Mouse (Mus musculus) heart, adult 18-20 months (tissue): ENCODE data around the gene Mnd1. TPM values are rescaled to one million over a fixed set of nuclear protein-coding genes. Genes with fewer than 3 reads are reported as not detected.
A peak's percentile ranks its signal among the peaks of the same experiment; 100 is the strongest.

Experiments
- DNase-seq, 2 experiments: peaks; one replicate each; pipeline ENCODE4 v3.0.0; 2021 to 2022; ENCODE audit warnings: mixed read lengths in 1 of 2
- total RNA-seq, 2 experiments: library from RNA; stranded (reverse); gene quantifications; 2 replicates each; pipeline ENCODE4 v1.2.3; 2021

The Mnd1 gene
- total RNA-seq, 2 experiments from 2014 or later: 2.7 to 2.8 TPM

DNA sequence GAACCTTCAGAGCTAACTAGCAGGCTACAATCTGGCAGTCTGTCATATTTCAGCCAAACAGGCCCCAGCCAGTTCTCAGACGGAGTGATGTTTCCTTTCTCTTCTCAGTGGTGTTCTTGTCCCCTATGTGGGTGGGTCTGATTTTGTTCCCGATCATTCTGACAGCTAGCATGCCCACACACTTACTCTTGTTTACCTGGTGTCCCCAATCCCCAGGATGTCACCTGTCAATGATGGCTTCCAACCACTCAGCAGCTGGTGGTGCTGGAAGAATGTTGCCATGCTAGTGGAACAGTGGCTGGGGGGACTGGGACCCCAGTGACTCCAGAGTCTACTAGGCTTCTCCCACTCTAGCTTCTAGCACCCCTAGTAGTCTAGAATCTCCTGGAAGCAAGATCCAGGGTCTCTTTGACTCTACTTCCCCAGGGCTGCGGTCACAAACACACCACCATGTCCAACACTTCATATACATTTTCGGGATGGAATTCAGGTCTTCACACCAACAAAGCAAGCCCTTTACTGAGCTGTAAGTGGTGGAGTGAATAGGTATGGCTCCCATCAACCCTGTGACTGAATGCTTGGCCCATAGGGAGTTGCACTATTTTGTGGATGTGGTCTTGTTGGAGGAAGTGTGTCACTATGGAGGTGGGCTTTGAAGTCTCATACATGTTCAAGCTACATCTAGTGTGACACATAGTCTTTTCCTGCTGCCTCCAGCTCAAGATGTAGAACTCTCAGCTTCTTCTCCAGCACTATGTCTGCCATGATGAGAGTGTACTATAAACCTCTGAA is 2.2 kb upstream of the Mnd1 start:
- DNase-seq: no peak

DNA sequence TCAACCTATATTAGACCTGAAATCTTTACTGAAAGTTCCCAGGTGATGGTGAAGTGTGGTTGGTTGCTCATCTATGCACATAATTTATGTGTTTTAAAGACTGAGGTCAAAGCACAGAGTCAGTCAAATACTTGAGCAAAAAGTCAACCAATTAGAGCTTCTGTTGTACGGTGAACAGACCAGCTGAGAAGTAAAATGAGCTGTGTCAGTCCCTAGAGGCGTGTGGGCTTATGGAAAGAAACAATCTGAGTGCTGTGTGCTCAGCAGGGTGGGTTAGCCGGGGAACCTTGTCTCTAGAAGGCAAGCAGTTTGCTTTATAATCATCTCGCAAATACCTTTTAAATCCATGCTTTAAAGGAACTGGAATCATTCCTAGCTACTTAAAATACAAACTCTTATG is 1.4 kb upstream of the Mnd1 start:
- no peak for DNase-seq

DNA sequence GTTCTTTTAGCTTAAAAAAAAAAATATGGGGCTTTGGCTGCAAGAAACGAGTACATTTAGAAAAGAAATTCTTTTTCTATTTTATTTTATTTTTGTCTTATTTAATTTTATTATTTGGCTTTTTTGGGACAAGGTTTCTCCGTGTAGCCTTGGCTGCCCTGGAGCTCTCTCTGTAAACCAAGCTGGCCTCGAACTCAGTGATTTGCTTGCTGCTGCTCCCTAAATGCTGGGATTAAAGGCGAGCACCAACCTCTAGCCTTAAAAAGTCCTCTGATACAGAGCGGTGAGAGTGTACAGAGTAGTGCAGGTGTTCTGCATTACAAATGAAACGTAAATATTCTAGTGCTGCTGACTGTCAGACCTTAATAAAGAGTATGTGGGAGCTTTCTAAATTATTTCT is 519 bp upstream of the Mnd1 start:
- DNase-seq: peak in 1 of 2 experiments; percentile 12

DNA sequence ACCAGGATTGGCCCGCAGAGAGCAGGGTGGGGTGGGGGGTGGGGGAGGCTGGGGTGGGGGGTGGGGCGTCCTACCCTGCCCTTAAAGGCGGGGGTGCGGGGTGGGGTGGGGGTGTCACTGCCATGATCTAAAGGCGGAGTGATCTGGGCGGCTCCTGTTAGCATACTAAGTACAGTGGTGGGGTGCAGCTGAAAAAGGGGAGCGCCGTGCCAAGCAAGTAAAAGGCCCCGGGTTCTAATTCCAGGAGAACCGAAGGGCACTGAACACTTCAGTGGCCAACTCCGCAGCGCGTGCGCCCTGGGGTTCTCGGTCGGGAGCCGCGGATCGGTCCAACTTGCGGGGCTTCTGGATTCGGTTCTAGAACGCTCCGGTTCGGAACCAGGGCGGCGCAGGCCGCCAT is 440 bp downstream of the Mnd1 start:
- DNase-seq: no peak

DNA sequence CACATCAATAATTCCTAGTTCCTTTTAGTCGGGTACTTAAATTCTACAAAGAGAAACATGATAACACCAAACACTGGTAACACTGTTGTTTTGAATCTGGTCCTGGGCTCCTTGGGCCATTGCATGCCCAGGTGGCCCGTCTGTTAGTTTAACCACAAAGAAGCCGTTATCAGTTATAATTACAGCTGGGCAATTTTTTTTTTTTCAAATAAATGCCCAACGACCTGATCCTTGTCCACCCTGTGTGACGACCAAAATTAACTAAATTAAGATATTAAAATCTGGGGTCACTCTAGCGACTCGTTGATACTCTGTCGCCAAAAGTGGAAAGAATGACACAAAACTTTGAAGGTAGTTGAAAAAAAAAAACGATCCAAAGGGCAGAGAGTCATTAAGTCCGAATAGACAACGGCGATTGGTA is 855 bp downstream of the Mnd1 start:
- DNase-seq: no peak

DNA sequence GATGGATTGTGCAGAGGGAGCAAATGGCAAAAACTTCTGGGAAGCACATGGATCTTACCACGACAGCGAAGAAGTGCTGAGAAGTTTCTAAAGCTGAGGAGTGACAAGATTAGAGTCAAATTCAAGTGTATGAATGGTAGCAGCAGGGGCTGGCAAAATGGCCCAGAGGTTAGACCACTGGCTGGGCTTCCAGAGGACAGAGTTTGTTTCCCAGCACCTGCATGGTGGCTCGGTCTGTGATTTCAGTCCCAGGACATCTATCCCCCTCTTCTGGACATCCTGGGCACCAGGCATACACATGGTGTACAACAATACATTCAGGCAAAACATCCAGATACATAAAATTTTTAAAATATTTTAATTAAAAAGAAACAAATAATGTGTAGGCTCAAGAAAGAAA is 5.8 kb downstream of the Mnd1 start:
- no peak for DNase-seq

DNA sequence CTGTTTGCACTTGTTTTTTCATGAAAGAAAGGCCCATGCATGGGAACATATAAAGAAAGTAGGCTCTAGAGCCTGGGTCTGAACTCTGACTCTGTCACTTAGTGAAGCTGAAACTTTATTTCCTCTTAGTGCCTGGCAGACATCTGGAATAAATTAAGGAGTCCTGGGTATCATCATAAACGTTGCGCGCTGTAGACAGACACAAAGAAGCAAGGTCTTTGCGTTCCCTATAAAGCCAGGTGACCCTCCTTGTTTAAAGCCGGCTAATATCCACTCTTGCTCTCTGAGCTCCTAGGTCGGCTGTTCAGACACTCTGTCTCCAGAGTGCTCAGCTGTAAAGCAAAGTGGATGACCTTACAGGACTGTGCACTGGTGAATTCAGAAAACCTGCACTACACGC is 14.6 kb downstream of the Mnd1 start:
- no peak for DNase-seq

DNA sequence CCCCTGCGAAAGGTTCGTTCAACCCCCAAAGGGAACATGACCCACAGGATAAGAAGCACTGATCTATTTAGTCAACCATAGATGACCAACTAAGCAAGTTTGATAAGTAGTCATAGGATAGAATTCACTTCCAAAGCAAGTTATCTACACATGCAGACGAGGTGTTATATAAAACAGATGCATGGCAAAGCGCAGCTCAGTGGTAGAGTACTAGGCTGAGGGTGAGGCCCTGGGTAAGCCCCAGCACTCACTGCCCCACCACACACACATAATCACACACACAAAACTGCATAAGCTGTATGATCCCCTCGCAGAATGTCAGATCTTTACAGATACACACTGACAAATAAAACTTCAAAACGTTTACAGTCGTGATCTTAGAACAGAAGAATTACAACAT is 19.1 kb downstream of the Mnd1 start:
- DNase-seq: no peak

DNA sequence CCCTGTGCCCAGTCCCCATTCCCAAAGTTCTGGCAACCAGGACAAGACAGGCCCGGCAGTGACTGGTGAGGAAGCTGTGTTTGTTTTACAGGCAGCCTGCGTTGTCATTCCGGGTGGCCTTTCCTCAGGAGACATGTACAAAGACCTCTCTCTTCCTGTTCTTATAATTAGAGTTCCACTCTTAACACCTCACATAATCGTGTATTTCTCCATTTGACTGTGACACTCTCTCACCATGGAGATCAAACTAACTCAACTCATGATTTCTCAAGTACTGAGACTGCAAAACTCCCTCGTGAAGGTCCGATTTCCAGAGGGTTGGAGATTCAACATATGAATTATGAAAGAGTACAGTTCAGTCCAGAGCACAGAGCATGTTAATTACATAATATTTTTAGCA is 19.7 kb downstream of the Mnd1 start:
- DNase-seq: no peak

DNA sequence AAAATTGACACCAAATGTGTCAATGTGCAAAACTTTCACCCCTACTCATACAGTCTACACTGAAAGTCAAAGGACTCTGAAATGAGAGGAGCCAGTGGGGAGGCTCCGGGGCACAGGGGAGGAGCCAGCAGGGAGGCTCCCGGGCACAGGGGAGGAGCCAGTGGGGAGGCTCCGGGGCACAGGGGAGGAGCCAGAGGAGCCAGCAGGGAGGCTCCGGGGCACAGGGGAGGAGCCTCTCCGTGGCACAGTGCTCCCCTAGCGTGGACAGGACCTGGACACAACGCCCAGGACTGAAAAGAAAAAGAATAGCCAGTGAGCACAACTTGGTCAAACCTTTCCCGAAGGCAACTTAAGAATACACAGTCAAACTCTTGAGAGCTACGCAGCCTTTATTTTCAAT is 20.2 kb downstream of the Mnd1 start:
- DNase-seq: peak in 1 of 2 experiments; percentile 32

DNA sequence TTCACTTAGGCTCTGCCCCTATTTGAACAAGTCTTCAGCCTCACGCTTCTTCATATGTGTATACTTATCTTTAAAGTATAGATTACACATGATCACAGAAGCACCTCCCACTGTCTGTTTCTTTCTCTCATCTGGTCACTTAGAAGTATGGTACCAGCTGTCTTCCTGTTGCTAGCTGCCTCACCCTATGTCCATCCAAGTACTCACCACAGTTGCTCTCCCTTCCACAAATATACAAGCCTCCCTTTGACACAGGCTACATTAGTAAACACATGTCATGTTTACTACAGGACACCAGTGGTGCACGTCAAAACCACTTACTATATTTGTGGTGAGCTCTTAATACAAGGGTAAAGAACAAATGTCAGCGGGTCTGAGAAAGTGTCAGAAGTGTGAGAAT is 24.2 kb downstream of the Mnd1 start:
- DNase-seq: no peak

DNA sequence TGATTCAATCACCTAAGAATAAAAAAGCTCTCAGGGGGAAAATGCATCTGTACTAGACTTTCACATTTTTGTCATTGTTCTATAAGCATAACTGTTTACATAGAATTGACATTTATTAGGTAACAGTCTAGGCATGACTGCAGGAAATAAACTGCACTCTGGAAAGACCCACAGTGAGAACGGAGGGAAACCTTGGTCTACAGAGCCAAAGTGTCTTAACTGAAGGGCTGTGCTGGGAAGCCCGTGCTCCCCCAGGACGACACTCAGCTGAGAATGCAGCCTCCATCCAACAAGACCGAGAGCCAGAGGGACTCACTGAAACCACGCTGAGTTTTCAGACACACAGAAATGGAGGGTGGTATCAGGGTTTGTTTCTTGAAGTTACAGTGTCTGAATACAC is 24.8 kb downstream of the Mnd1 start:
- DNase-seq: no peak

DNA sequence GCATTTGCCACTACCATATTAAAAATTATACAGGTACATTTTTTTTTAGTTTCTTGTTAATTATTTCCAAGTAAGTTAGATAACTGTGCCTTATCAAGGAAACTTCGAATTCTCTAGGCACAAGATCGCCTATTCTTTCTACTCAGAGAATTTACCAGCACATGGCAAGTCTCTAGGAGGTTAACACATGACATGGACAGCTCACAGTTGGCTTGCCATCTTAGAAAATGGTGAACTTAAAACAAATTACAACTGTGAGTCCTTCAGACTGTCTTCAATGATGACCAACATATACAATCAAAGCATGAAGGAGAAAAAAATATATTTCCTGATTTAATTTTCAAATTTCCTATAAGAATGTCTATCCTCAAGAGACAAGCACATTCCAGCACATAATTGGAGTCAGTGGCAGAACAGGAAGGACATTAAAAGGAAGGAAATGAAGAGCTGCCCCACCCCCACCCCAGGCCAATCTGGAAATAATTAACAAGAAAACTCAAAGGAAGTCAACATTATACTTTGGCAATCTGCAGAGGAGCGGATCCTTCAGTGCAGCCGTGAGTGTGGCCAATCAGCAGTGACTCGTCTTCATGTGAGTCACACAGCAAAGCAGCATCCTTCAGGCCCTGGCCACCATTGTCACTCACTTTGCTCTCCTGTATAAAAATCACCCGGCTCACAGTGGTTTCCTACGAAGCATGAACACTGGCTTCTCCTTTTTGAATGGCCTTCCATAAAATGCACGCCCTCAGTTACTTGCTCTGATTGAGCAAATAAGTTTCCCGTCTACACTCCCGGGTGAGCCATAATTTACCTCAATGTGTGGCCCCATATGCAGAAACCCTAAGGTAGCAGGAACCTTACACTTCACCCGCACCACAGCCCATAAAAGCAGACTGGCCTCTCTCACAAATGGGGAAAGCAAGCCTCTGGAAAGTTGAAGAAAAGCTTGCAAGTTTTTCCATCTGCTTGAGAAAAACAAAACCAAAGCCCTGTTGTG is 26.4 kb downstream of the Mnd1 start:
- peak in 1 of 2 experiments; percentile 20 for DNase-seq

DNA sequence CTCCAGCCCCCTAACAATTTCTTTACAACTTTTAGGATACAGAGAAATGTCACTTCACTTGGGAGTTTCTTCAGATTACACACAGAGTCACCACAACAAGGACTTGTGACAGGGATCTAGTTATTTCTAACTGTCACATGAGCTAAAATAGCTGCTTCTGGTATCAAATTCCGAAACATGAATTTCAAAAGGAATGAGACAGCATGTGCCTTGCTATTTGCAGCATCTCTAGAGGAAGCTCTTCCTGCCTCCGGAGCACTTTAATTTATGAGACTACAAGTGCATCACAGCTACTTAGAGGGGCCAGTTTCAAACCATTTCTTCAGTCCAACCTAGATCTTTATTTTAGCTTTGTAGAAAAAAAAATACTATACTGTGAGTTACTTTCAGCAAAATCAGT is 28.2 kb downstream of the Mnd1 start:
- DNase-seq: no peak

DNA sequence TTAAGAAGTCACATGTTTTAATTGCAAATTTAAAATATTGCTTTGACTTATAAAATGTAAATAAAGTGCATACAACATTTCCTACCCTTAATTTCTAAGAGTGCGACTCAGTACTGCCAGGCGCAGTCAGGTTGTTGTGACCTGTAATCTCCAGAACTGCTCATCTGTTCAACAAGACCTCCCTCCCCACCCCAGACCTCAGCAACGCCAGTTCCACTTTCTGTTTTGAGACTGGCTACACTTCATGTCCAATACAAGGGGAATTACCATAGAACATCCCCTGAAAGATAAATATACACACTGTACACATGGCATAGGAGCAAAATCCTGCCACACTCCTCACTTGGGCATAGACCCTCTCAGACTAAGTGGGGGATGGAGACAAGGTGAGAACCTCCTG is 28.9 kb downstream of the Mnd1 start:
- no peak for DNase-seq

DNA sequence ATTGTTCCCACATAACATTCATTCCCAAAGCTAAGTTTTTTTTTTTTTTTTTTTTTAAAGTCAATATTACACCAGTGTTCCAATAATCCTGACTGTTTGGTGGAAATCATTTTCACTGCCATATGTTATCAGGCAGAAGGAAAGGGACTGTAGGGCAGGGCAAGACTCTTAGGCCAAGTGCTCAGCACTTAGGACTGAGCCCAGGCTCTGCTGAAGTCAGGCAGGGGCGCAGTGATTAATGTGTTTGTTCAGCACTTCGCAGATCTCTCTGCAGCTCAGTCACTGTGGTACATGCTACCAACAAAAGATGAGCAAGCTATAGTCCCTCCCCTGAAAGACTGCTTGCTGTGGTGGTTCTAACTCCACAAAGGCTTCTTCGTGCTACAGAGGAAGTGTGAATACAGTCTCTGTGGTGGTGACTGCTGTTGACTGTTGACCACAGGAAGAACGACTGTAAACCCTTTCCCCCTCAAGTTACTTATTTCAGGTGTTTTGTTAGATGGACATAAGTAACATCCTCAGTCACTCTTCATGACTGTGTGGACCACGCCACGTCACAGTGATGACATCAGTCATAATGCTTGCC is 29.8 kb downstream of the Mnd1 start:
- no peak for DNase-seq

DNA sequence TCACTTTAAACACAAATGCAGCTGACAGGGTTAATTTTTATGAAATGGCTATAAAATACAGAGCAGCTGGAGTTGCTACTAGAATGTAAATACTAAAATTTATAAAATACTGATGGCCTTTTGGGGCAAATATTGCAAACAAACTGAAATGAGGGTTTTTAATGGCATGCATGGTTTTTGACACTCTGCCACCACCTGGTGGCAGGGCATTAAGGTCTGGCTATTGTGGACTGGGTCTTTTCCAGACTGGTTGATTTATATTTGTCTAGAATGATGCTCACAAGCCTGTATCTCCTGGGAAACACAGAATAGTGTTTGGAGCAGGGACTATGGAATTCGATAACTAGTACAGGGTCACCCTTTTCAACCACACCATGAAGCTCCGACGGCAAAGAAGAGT is 32.1 kb downstream of the Mnd1 start:
- peak in 1 of 2 experiments; percentile 54 for DNase-seq

DNA sequence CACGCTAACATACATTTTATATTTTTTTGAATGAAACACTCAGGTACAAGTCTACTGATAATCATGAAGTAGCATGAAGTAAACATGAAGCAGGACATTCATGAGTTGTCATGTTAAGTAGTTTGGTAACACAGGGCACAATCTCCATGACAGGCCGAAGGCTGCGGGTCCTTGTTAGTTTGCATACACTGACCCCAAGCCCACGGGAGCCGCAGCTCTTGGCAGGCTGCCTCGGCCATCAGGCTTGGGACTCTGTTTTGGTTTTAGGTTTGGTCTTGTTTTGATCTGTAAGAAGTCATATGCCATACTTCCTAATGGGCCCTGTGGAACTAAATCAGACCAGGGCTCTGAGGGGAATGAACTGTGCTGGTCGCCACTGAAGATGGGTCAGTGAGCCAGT is 36.9 kb downstream of the Mnd1 start:
- no peak for DNase-seq

DNA sequence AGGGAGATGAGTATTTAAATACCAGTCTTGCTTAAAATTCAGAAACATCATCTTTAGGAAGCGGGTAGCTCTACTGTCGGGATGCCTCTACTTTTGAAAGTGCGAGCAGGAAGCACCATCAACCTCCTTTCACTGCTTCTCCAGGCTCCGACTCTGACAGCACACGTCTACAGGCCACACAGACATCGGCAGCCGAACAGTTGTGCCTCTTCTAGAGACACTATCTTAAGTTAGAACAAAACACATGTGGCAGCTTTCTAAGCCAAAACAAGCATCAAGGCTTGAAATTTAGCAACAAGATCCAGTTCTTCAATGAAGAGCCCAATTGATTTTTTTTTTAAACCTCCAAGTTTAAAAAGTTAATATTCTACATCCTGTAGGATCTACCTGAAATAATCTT is 37.4 kb downstream of the Mnd1 start:
- DNase-seq: no peak

DNA sequence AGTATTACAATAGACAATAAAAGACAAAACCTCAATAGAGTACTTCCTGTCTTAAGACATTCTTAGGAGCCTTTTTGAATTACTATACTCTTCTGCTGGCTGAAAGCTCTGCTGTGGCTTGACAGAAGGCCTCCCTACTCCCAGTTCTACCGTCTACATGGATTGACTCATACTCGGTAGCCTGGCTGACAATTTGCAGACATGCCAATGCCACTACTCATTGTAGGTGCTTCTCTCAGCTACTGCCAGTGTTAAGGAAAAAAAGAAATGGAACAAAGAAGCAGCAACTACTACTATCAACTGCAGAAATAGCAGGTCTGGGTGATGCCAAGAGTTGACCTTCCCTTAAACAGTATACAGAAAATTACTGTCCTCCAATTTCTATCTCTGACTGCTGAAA is 47.0 kb downstream of the Mnd1 start:
- DNase-seq: no peak

DNA sequence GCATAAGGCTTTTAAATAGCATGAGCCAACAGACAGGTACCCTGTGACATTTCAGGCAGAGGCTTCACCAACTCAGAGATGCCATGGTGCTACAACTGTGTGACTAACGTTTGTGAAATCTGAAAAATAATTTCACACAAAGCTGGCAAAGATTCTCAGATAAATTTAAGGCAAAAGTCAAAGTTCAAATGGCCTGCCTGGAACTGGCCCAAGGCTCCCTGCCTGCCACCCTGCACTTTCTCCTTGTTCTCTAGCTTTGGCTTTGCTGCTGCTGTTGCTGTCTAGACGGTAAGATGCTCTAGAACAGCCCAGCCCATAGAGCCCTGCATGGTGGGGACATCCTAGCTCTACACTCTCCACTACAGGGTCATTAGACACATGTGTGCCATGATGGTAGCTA is 49.5 kb downstream of the Mnd1 start:
- DNase-seq: no peak

DNA sequence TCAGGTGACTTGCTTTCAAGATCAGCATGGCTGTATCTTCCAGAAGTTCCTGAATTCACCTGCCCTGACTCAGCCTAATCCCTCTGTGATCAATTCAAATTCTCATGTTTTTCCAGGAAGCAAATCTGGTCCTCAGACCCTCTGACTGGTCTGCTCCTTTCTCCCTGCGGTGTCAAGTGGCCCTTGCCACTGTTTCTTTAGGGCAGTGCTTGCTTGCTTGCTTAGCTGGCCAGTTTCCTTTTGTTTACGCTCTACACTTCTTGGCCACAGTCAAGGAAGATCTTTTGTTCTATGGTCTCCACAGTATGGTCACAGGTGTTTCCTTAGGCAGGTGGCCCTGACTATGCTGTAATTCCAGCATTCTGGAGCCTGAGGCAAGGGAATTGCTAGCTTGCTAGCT is 52.0 kb downstream of the Mnd1 start:
- no peak for DNase-seq

DNA sequence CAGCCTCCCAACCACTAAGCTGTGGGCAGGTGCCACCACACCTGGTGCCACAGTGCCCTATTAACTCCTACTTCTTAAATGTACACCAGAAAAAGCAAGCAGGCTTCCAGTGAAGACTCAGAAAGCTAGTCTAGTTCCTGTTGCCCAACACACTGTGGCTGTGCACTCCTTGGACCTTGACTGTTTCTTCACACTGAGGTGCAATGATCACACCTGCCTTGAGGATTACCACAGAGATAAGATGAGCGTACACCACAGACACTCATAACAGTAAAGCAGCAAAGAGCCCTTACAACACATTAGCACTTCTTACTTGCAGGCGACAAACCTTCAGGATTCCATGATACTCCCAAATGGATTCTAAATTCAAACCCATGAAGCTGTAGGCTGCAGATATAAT is 62.7 kb downstream of the Mnd1 start:
- no peak for DNase-seq
